Mouse (Mus musculus) right cerebral cortex, postnatal 36 days (tissue): ENCODE results near the gene Gm49396.

ENCODE experiments used
- DNase-seq, 2 experiments: peaks; one replicate each; pipeline ENCODE4 v3.0.0; 2022; ENCODE audit warnings: low spot score in 2 of 2, mixed read lengths in 1 of 2

Gm49396 gene

GRCm38 (mm10) chr7:30563117-30563905 lies at the start of gene Gm49396, which contains the start of the genes U2af1l4 and Psenen:
TSS of gene Gm49396 (plus strand) at chr7:30563344.
TSS of gene U2af1l4 (plus strand) at chr7:30563301.
TSS of gene Psenen (minus strand) at chr7:30563627.
- peak; percentile 93 to 96 for DNase-seq

- no peak for DNase-seq
Observed at GRCm38 (mm10) chr7:30515003-30515760, 48.0 kb upstream of the Gm49396 start.

- no peak for DNase-seq
Observed at GRCm38 (mm10) chr7:30518325-30518724, 44.8 kb upstream of the Gm49396 start.

- no peak for DNase-seq
Observed at GRCm38 (mm10) chr7:30520396-30520795, 42.7 kb upstream of the Gm49396 start.

GRCm38 (mm10) chr7:30520856-30521255 lies 42.3 kb upstream of the Gm49396 start:
- DNase-seq: no peak

- no peak for DNase-seq
Observed at GRCm38 (mm10) chr7:30522871-30523270, 40.3 kb upstream of the Gm49396 start.

- DNase-seq: no peak
Observed at GRCm38 (mm10) chr7:30524487-30524886, 38.7 kb upstream of the Gm49396 start.

GRCm38 (mm10) chr7:30525954-30526353 lies 37.2 kb upstream of the Gm49396 start:
- no peak for DNase-seq

- no peak for DNase-seq
Observed at GRCm38 (mm10) chr7:30526399-30526798, 36.7 kb upstream of the Gm49396 start.

- no peak for DNase-seq
Observed at GRCm38 (mm10) chr7:30526981-30527380, 36.2 kb upstream of the Gm49396 start.

- peak; percentile 76 to 86 for DNase-seq
Observed at GRCm38 (mm10) chr7:30531291-30531815, 31.8 kb upstream of the Gm49396 start.

- DNase-seq: no peak
Observed at GRCm38 (mm10) chr7:30532931-30533330, 30.2 kb upstream of the Gm49396 start.

GRCm38 (mm10) chr7:30533941-30534632 lies 29.1 kb upstream of the Gm49396 start:
- no peak for DNase-seq

GRCm38 (mm10) chr7:30534633-30535577 lies 28.2 kb upstream of the Gm49396 start, which contains the start of gene Arhgap33:
TSS of gene Arhgap33 (minus strand) at chr7:30535060.
- peak; percentile 97 to 98 for DNase-seq

- no peak for DNase-seq
Observed at GRCm38 (mm10) chr7:30540572-30540971, 22.6 kb upstream of the Gm49396 start.

GRCm38 (mm10) chr7:30544327-30544726 lies 18.8 kb upstream of the Gm49396 start:
- no peak for DNase-seq

- DNase-seq: no peak
Observed at GRCm38 (mm10) chr7:30549880-30550279, 13.3 kb upstream of the Gm49396 start.

GRCm38 (mm10) chr7:30550603-30551002 lies 12.5 kb upstream of the Gm49396 start:
- DNase-seq: no peak

- DNase-seq: no peak
Observed at GRCm38 (mm10) chr7:30551445-30552101, 11.6 kb upstream of the Gm49396 start.
